Mouse (Mus musculus) gastrocnemius, adult 8-10 months (tissue): ENCODE measurements around the gene Disp1. TPM values are rescaled to one million over a fixed set of nuclear protein-coding genes. Genes with fewer than 3 reads are reported as not detected.

Source experiments
- DNase-seq, 2 experiments: peaks; one replicate each; pipeline ENCODE4 v3.0.0; 2022; ENCODE audit warnings: low spot score in 2 of 2
- total RNA-seq, 4 experiments: library from RNA; stranded (reverse); gene quantifications; 2 replicates each; pipeline ENCODE4 v1.2.4; 2022

Gene Disp1
- total RNA-seq, 4 experiments from 2014 or later, result 1.8 to 2.9 (median 2.2) TPM

DNA sequence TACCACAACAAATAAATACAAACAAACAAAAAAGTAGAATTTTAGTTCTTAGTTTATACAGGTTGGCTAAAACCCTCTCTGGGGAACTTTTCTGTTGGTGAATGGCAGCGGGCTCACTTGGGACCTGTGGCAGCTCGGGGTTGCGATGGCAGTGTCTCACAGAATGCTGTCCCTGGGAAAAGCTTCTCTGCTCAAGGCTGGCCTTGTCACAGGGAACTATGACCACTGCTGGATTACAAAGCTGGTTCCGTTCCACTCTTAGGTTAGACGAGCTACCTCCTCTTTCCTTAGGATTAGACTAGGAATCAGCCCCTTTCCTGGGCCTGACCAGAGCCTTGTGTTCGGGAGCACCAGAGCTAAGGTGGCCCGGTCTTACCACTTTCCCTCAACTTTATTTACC, 130.1 kb downstream of the Disp1 start:
- no peak for DNase-seq

- DNase-seq, result no peak
These were observed 132.7 kb downstream of the Disp1 start for GRCm38 (mm10) chr1:183088661-183089060.

- DNase-seq, result no peak
These were observed 134.5 kb downstream of the Disp1 start for GRCm38 (mm10) chr1:183086843-183087242.

DNA sequence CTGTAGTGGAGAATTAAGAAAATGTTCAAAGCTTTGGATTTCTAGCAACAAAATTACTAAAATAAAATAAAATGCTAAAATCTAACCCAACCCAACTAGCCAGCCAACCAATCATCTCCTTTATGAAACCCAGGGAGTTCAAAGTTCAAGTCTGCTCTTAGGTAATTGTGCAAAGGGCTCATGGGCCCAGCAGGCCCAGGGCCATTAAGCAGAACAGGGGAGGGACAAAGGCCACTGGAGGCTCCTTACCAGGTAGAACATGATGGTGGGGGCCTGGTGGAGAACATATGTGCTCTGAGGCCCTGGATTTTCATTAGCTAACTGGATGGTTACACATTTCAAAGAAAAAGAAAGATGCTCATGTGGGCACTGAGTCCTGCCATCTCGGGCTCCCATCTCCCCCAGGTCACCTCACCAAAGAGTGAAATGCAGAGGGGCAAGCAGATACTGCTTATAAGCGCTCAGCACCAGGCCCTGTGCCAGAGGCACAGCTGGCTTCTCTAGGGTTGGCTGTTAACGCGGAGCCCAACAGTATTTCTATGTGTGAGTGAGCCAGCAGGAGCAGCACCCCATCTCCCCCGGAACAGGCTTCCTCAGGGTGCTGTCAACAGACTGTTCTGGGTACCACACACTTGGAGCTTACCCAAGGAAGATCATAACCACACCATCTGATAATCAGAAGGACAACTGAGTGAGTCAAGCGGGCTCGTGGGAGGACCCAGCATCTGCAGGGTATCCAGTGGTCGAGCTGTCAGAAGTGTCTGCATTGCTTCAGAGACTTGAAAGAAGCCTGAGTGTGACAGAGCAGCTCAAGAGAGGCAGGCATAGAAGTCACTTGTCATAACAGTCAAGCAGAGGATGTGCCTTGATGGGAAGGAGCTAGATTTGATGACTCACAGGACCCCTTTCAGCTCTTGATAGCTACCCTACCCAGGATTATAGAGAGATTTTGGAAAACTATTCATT, 137.0 kb downstream of the Disp1 start:
- no peak for DNase-seq

- DNase-seq, result peak; percentile 14 to 32
These were observed 138.9 kb downstream of the Disp1 start for GRCm38 (mm10) chr1:183082436-183082835.

- no peak for DNase-seq
These were observed 140.2 kb downstream of the Disp1 start for GRCm38 (mm10) chr1:183081126-183081525.

DNA sequence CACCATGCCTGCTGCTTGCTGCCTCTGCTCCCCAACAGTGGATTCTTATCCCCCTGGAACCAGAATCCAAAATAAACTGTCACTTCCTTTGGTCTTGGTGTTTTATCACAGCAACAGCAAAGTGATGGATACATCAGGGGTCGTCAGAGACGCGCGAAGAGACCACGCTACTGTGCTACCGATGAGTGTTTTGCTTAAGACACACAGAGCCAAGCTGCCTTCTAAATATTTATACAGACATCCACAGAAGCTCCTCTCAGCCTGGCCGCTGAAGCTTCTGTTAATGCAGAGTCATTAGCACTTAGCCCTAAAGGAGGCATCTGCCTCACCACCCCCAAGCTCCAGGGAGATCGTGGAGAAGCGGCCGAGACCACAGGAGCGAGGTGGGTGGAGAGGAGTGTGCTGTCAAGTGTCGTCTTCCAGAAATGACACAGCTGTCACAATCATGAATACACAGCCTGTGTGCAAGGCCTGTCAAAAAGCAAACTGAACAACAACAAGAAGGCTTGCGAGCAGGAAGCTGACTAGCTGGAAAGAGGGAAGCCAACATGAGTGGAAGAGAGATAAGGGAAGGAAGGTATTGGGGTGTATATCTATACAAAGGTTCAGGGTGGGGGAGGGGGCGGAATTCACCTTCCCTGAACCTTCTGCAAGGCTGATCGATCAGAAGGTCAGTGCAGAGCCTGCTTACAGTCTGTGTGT, 146.1 kb downstream of the Disp1 start:
- DNase-seq, result no peak

GRCm38 (mm10) chr1:183072263-183073050, 148.9 kb downstream of the Disp1 start:
- DNase-seq, result peak; percentile 16 to 34

- no peak for DNase-seq
These were observed 151.2 kb downstream of the Disp1 start for GRCm38 (mm10) chr1:183069954-183070649.

DNA sequence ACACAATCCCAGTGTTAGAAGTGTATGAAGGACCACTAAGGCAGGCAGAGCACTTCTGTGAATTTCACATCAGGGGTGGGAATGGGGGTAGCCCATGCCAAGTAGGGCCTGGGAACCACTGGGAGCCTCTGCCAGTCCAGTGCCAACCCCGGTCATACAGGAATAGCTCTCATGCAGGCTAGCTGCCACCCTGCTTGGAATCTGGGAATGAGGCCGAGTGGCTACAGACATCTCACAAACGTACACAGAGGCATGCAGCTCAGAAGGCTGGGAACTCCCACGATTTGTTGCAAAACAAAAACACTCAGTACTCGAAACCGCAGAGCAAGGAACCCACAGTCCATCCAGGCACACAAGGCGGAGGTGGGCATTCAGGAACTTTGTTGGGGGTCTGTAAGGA, 153.5 kb downstream of the Disp1 start:
- no peak for DNase-seq

GRCm38 (mm10) chr1:183066981-183067380, 154.3 kb downstream of the Disp1 start:
- DNase-seq, result no peak

GRCm38 (mm10) chr1:183060611-183061010, 160.7 kb downstream of the Disp1 start:
- DNase-seq, result no peak

- DNase-seq, result no peak
These were observed 165.1 kb downstream of the Disp1 start for GRCm38 (mm10) chr1:183056289-183056655.

GRCm38 (mm10) chr1:183055608-183056288, 165.6 kb downstream of the Disp1 start:
- peak in 1 of 2 experiments; percentile 29 for DNase-seq

DNA sequence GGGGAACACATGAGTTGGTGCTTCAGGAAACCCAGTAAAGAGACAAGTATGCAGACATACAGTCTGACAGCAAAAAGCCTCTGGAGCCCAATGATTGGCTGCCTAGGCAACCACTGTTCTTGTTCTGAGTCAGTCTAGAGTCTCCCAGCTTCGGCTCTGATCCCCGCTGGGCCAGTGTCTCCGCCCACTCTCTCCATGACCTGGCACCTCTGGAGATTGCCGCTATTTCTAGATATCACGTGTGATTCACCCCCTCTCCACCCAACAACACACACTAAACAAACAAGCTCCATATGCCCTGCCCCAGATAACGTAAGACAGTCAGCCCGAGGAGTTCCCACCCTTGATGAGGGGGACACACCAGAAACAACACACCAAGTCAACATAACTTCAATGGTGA, 168.7 kb downstream of the Disp1 start:
- DNase-seq, result peak in 1 of 2 experiments; percentile 18

GRCm38 (mm10) chr1:183049295-183049694, 172.0 kb downstream of the Disp1 start:
- DNase-seq, result peak in 1 of 2 experiments; percentile 25

GRCm38 (mm10) chr1:183047913-183048523, 173.3 kb downstream of the Disp1 start:
- DNase-seq, result no peak

DNA sequence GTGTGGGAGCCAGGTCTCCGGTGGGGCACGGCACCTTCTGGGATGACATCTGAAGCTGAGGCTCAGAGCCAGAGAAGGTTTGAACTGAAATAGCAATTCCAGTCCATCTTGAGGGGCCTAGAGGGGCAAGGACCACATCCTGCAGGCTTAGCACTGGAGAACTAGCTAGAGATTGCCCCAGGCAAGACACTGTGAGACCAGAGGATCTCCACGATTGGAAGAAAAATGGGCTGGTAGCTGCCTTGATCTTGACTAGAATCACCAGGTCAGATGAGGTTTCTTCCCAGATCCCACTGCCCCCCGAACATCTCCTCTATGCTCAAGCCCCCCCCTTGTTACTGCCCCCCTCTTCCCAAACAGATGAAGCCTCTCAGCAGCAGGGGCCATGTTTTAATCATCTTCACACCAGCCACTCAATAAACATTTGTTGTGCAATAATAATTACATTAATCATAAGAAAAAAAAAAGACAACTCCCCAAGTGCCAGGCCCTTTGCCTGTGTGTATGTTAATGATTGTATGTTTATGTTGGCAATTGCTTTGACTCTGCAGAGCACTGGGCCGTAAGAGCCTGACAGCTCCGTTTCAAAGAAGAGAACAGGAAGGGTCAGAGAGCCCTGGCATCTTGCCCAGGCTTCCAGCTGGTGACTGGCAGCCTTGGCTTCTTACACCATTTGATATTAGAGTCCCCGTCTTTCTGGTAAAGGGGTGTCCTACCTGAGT, 174.0 kb downstream of the Disp1 start:
- DNase-seq, result no peak

DNA sequence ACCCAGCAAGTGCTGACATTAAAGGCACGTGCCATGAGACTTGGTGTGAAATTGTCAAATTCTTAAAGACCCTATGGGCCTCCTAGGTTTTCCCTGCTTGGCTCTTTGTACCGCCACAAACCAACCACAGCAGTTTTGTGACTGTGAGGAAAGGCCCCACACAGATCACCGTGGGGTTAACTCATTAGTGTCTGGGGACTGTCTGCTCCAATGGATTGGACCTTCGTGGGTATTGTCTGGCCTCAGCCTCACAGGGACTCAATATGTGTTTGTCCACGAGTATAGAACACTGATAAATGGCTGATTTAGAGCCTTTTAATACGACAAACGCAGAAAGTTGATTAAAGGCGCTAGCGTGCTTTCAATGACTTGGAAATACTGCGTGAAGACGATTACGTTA, 175.2 kb downstream of the Disp1 start:
- DNase-seq, result no peak
